Mouse (Mus musculus) limb, embryonic 13.5 days (tissue): Measurements from ENCODE around the gene Ero1l. TPM values are rescaled to one million over a fixed set of nuclear protein-coding genes. Genes with fewer than 3 reads are reported as not detected.
A peak's percentile ranks its signal among the peaks of the same experiment; 100 is the strongest.

Source experiments
- ATAC-seq: fragments of 200-750 bp; cut with Nextera tagmentation; 2 replicates; pipeline ENCODE4 v1.8.0; 2017; ENCODE audit warnings: low read depth, moderate number of reproducible peaks, moderate TSS enrichment; ENCODE audit not compliant: low FRiP score
- H3K27ac ChIP-seq: fragments of 300-500 bp; sonication (generic); 2 replicates; pipeline ENCODE4 v1.5.1; 2015; ENCODE audit warnings: inconsistent platforms, mild to moderate bottlenecking, moderate library complexity
- H3K27me3 ChIP-seq: fragments of 300-500 bp; sonication (generic); 2 replicates; pipeline ENCODE4 v1.6.1; 2015; ENCODE audit warnings: mild to moderate bottlenecking, inconsistent platforms
- H3K36me3 ChIP-seq: fragments of 300-500 bp; sonication (generic); 2 replicates; pipeline ENCODE4 v1.6.1; 2015; ENCODE audit warnings: inconsistent platforms, mild to moderate bottlenecking, moderate library complexity
- H3K4me1 ChIP-seq: fragments of 300-500 bp; sonication (generic); 2 replicates; pipeline ENCODE4 v1.6.1; 2015; ENCODE audit warnings: inconsistent platforms
- H3K4me2 ChIP-seq: fragments of 300-500 bp; sonication (generic); replicated peaks from 2 replicates; pipeline ENCODE4 v1.6.1; 2015; ENCODE audit warnings: inconsistent platforms, mild to moderate bottlenecking, moderate library complexity
- H3K4me3 ChIP-seq: fragments of 300-500 bp; sonication (generic); 2 replicates; pipeline ENCODE4 v1.5.1; 2015; ENCODE audit warnings: moderate library complexity, mild to moderate bottlenecking, inconsistent platforms
- H3K9ac ChIP-seq: fragments of 300-500 bp; sonication (generic); 2 replicates; pipeline ENCODE4 v1.6.1; 2015; ENCODE audit warnings: mild to moderate bottlenecking, inconsistent platforms
- H3K9me3 ChIP-seq: fragments of 300-500 bp; sonication (generic); 2 replicates; pipeline ENCODE4 v1.6.1; 2016; ENCODE audit warnings: inconsistent platforms
- WGBS: fragments of 180-500 bp; shearing (Covaris S2); methylation state at CpG from one replicate; pipeline ENCODE4 v1.1.7; 2015; 5-methylcytosine and 5-hydroxymethylcytosine counted together
- polyA plus RNA-seq: library from polyadenylated mRNA; unstranded; fragments of >200 nt; fragmentation: Nextera tagmentation; extraction: Ambion mirVana; gene quantifications from 2 replicates; pipeline ENCODE4 v1.2.1, GENCODE M21; 2015

Ero1l gene
- polyA plus RNA-seq, result 30.2 and 32.7 TPM in 2 replicates

DNA sequence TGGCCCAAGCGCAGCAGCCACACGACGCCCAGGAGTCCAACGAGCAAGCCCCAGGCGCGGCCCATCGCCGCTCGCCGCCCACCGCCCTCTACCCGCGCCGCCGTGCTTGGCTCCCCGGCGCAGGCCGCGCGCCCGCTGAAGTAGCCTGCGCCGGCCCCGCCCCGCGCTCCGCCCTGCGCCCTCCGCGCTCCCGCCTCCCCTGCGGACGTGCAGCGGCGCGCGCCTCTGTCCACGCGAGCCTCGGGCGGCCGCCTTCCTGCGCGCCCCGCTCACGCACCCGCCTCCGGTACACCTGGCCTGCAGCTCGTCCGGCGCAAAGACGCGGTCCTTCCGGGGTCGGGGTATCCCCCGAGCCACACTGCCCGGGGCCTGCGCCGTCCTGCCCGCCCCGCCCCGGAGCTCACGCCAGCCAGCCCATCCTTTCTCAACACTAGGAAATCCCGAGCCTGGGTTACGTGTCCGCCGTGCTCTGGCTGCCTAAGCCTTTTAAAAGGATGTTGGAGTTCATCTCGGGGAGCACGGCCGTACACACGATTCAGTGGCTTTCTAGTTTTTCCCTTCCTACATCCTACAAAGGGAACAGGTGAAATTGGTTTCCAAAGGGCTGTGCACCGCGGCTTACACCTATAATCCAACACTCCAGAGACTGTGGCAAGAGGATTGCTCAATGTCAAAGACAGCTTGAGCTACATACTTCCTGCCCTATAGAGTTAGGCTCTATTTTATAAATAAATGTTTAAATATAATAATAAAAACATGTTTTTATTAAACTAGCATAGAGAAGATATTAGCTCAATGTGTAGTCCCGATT lies at the start of gene Ero1l:
Gene Ero1l, minus strand, starts transcription at position 346 of the 811 bp plus-strand sequence.
- Histone ChIP-seq H3K9me3 (no peaks in the 10 kb centered on the region), H3K4me3 (peak within 1 kb of the TSS; percentile 84), H3K27ac (peak within 1 kb of the TSS; percentile 86), H3K4me1 (peaks cover 12% of the 10 kb centered on the region), H3K27me3 (no peaks in the 10 kb centered on the region), H3K9ac (peak within 1 kb of the TSS; percentile 90), H3K4me2 (peak within 1 kb of the TSS; percentile 79), H3K36me3 (no peaks in the 10 kb centered on the region)
- peak; percentile 97 for ATAC-seq
- 2% methylated on average over 48 of the region's 74 CpGs for WGBS

- Histone ChIP-seq H3K27me3 (no peaks in the 10 kb centered on the region), H3K27ac (no peak overlapping the region), H3K4me1 (no peaks in the 10 kb centered on the region), H3K9ac (no peak overlapping the region), H3K4me3 (no peak overlapping the region), H3K36me3 (peaks cover 18% of the 10 kb centered on the region), H3K9me3 (no peaks in the 10 kb centered on the region), H3K4me2 (no peak overlapping the region)
- no peak for ATAC-seq
- 94% methylated on average over 6 of the region's 6 CpGs for WGBS
Measured at GRCm38 (mm10) chr14:45365196-45365587, 46.6 kb upstream of the Ero1l start.

DNA sequence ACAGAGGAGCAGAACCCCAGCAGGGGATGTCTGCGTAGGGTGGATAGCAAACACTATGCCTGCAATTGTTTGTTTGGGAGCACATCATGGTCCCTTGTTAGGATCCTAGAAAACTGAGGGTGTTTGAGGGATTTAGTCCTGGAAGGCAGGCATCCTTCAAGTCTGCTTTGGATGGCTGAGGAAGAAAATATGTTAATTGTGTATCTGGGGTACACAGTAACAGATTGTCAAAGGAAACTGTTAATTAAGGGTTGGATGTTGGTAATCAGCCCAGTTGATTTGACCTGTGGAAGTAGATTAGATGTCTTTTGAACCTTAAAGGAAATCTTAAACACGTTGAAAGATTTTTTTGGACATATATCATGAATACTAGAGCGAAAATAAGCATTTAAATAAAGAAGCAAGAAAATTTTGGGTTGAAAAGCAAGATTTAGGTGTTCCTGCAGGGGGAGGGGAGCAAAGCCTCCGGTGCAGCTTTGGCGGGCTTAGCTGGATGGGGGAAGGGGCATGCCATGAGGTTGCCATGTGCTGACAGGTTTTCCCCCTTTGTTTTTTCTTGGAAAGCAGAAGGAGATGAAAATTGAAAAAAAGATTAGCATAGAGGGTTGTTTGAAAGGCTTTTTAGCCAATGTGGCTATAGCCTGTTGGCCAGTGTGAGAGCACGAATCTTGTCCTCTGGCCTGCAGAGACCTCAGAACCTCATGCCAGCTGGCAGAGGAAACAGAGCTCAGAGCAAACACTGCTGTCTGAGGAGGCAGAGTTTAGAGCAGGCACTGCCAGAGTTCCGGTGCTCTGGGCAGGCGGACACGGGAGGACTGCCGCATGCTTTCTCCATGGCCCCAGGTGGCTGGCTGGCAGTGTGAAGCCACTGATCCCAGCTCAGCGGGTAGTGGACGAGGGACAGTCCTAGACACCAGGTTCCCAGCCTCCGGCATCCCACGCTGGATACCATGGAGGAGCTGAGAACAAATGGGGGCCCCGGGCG lies 45.9 kb upstream of the Ero1l start:
- Histone ChIP-seq H3K27me3 (no peaks in the 10 kb centered on the region), H3K9me3 (no peaks in the 10 kb centered on the region), H3K36me3 (peaks cover 15% of the 10 kb centered on the region), H3K4me2 (no peak overlapping the region), H3K4me1 (no peaks in the 10 kb centered on the region), H3K9ac (no peak overlapping the region), H3K27ac (no peak overlapping the region), H3K4me3 (no peak overlapping the region)
- no peak for ATAC-seq
- 81% methylated on average over 16 of the region's 16 CpGs for WGBS

DNA sequence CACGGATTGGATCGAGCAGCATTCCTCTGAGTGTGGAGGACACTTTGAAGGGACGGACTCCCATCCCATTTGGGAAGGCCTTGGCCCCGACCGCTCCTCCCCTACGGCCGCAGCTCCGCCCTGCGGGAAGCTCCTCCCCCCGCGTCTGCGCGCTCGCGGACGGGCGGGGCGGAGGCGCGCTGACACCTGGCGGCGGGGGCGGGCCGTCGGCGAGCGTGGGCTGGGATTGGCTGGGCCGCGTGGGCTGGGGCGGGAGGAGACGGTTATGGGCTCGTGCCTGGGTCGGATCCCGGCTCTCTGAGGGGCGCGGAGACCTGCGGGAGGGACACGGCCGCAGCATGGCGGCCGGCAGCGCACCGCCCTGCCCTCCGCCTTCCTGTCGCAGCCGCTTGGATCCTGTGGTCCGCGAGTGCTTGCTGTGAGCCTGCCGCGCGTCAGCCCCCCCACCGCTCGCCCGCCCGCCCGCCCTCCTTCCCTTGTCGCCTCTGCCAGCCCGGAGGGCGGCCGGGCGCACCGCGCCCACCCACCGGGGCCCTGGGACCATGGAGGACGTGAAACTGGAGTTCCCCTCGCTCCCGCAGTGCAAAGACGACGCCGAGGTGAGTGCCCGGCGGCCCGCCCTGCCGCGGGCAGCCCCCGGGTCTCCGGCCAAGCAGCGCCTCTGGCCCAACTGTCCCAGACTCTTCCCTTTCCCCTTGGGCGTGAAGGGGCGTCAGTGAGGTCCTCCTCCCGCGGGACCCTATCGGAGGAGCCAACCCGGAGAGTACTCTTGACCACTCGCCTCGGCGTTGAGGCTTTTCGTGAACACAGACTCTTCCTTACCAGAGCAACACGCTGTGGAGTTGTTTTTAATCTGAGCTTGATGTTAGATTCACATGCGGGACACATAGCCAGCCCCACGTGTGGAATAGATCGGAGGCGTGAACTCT lies 32.6 kb upstream of the Ero1l start, which contains the start of gene Styx:
Gene Styx, plus strand, starts transcription at position 163 of the 929 bp plus-strand sequence.
- Histone ChIP-seq H3K9me3 (no peaks in the 10 kb centered on the region), H3K9ac (peak within 1 kb of the TSS; percentile 80), H3K36me3 (peaks cover 20% of the 10 kb centered on the region), H3K27ac (peak within 1 kb of the TSS; percentile 69; the same call in 1 of the 2 replicates), H3K4me2 (peak within 1 kb of the TSS; percentile 70), H3K4me3 (peak within 1 kb of the TSS; percentile 81), H3K4me1 (peaks cover 19% of the 10 kb centered on the region), H3K27me3 (no peaks in the 10 kb centered on the region)
- WGBS, result 0% methylated on average over 72 of the region's 93 CpGs
- peak; percentile 98 for ATAC-seq

- H3K4me1 ChIP-seq, result peaks cover 9% of the 10 kb centered on the region
- peak within 1 kb of the TSS; percentile 80 for H3K27ac ChIP-seq
- WGBS, result under 1% methylated on average over 44 of the region's 44 CpGs
- H3K4me3 ChIP-seq, result peak within 1 kb of the TSS; percentile 79
- peak within 1 kb of the TSS; percentile 72 for H3K4me2 ChIP-seq
- H3K27me3 ChIP-seq, result no peaks in the 10 kb centered on the region
- peak; percentile 97 for ATAC-seq
- H3K9me3 ChIP-seq, result no peaks in the 10 kb centered on the region
- peaks cover 27% of the 10 kb centered on the region for H3K36me3 ChIP-seq
- H3K9ac ChIP-seq, result peak within 1 kb of the TSS; percentile 94
Measured at GRCm38 (mm10) chr14:45329589-45330181, 11.1 kb upstream of the Ero1l start, which contains the start of gene Psmc6. Gene Psmc6, plus strand, starts transcription at chr14:45329788.

DNA sequence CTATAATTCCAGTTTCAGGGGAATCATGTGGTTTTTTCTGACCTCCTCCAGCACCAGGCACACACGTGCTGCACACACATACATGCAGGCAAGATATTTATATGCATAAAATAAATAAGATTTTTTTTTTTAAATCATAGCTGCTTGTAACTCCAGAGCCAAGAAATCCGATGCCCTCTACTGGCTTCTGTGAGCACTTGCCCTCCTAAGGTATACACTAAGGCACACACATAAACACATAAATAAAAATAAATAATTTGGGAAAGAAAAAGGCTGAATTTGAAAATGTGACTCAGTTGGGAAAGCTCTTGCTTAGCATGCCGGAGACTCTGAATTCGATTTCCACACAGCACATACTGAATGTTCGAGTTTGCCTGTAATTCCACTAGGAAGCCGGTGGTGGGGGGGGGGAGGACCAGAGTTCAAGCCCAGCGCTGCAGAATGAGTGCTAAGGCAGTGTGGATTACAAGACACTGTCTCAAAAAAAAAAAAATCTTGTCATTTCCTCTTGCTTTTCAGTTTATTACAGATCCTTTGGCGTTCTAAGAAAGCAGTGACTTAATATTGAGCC lies 10.5 kb upstream of the Ero1l start:
- H3K27ac ChIP-seq, result no peak overlapping the region
- 16% methylated on average over 8 of the region's 8 CpGs for WGBS
- H3K4me1 ChIP-seq, result peaks cover 9% of the 10 kb centered on the region
- ATAC-seq, result no peak; the same call in 1 of the 2 replicates
- H3K4me3 ChIP-seq, result peak overlapping the region; percentile 79
- H3K9me3 ChIP-seq, result no peaks in the 10 kb centered on the region
- no peaks in the 10 kb centered on the region for H3K27me3 ChIP-seq
- H3K4me2 ChIP-seq, result peak overlapping the region; percentile 57
- H3K36me3 ChIP-seq, result peaks cover 24% of the 10 kb centered on the region
- no peak overlapping the region for H3K9ac ChIP-seq

- Histone ChIP-seq H3K9ac (no peak overlapping the region), H3K27ac (no peak overlapping the region), H3K36me3 (peaks cover 17% of the 10 kb centered on the region), H3K4me2 (no peak overlapping the region), H3K27me3 (no peaks in the 10 kb centered on the region), H3K9me3 (no peaks in the 10 kb centered on the region), H3K4me1 (peaks cover 9% of the 10 kb centered on the region), H3K4me3 (no peak overlapping the region)
- WGBS, result 87% methylated on average over 4 of the region's 4 CpGs
- ATAC-seq, result no peak
Measured at GRCm38 (mm10) chr14:45328072-45328713, 9.6 kb upstream of the Ero1l start.

GRCm38 (mm10) chr14:45325471-45325870 lies 6.9 kb upstream of the Ero1l start:
- Histone ChIP-seq H3K4me1 (no peaks in the 10 kb centered on the region), H3K4me3 (no peak overlapping the region), H3K9ac (no peak overlapping the region), H3K27ac (no peak overlapping the region), H3K36me3 (no peaks in the 10 kb centered on the region), H3K9me3 (no peaks in the 10 kb centered on the region), H3K27me3 (no peaks in the 10 kb centered on the region), H3K4me2 (no peak overlapping the region)
- no peak for ATAC-seq

DNA sequence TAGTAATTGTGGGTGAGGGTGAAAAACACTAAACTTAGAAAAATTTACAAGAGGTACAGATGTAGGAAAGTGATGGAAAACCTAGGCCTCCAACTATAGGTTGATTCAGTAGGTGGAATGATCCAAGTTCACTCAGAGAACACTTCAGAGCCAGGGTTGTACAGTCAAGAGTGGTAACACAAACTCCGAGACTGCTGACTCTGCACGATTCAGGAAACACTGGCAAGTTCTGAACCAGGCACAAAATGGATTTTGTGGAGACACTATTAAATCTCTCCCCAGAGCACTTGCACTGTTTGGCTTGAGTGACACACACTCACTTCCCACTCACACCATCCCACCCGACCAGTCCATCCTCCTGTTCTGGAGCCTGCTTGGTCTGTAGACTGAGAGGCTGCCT lies 4.7 kb upstream of the Ero1l start:
- no peak overlapping the region for H3K4me2 ChIP-seq
- no peaks in the 10 kb centered on the region for H3K36me3 ChIP-seq
- H3K27ac ChIP-seq, result no peak overlapping the region
- WGBS, result 78% methylated on average over 3 of the region's 3 CpGs
- no peaks in the 10 kb centered on the region for H3K27me3 ChIP-seq
- no peak overlapping the region for H3K9ac ChIP-seq
- no peaks in the 10 kb centered on the region for H3K9me3 ChIP-seq
- no peak for ATAC-seq
- no peak overlapping the region for H3K4me3 ChIP-seq
- no peaks in the 10 kb centered on the region for H3K4me1 ChIP-seq

DNA sequence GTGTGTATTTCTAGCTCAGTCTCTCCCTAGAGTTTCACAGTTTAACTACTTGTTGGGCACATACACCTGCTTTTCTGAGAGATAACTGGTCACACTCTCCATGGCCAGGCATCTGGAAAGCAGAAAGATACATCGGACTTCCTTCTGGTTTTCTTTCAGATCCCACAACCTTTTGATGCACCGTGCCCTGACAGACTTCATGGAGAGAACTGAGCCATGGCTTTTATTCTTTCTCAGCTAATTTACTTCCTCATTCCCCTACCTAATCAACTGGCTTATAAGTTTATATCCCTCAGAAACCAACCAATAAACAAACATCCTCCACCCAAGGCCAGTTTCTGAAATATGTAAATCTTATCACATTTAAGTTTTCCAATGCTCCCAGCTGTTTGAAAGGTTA lies 3.9 kb upstream of the Ero1l start:
- H3K4me3 ChIP-seq, result no peak overlapping the region
- WGBS, result 91% methylated on average over 2 of the region's 2 CpGs
- no peak for ATAC-seq
- no peaks in the 10 kb centered on the region for H3K9me3 ChIP-seq
- H3K36me3 ChIP-seq, result no peaks in the 10 kb centered on the region
- no peak overlapping the region for H3K27ac ChIP-seq
- no peaks in the 10 kb centered on the region for H3K27me3 ChIP-seq
- H3K4me2 ChIP-seq, result no peak overlapping the region
- H3K4me1 ChIP-seq, result peaks cover 1% of the 10 kb centered on the region; the same call in 1 of the 2 replicates
- no peak overlapping the region for H3K9ac ChIP-seq
